Mouse (Mus musculus): ENCODE results near the gene Hacd3. TPM values are rescaled to one million over a fixed set of nuclear protein-coding genes. Genes with fewer than 3 reads are reported as not detected.
"Not testable (repeated sequence)": the region's sequence is repeated elsewhere in the genome, so short reads cannot be mapped to it uniquely, and the experiment has no call there.

Hacd3 gene
- polyA plus RNA-seq, 1 experiment = 153 TPM

GRCm38 (mm10) chr9:65017896-65018295, 3.6 kb downstream of the Hacd3 start:
- no peak for DNase-seq (ENCODE audit: extremely low spot score in 1 of 2, low spot score in 1 of 2)

GRCm38 (mm10) chr9:65016978-65017827, 4.3 kb downstream of the Hacd3 start:
- DNase-seq (ENCODE audit: extremely low spot score in 1 of 2, low spot score in 1 of 2) = no peak

DNA sequence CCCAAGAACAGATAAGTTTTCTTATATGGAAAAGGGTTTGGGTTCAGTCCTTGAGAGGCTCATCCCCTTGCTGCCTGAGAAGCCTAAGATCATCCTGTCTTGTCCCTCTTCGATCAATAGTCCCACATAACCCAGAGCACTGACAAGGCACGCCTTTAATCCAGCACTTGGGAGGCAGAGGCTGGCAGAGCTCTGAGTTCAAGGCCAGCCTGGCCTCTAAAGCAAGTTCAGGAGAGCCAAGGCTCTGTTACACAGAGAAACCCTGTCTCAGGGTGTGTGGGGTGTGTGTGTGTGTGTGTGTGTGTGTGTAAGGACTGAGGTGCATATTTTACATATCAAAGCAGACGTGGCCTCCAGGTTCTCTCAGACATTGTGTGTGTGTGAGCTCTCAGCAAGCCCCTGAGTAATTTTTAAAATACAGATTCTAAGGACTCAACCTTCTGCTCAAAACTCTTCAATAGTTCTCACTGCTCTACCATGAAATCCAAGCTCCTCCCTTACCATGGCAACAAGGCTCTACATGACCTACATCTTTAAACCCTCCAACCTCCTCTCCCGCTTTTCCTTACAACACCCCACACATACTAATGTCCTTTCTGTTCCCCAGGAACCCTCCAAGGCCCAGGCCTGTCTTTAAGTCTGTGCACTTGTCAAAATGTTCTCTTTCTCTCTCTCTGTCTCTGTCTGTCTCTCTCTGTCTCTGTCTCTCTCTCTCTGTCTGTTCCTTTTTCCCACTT, 5.1 kb downstream of the Hacd3 start:
- no peak for DNase-seq (ENCODE audit: extremely low spot score in 1 of 2, low spot score in 1 of 2)

DNA sequence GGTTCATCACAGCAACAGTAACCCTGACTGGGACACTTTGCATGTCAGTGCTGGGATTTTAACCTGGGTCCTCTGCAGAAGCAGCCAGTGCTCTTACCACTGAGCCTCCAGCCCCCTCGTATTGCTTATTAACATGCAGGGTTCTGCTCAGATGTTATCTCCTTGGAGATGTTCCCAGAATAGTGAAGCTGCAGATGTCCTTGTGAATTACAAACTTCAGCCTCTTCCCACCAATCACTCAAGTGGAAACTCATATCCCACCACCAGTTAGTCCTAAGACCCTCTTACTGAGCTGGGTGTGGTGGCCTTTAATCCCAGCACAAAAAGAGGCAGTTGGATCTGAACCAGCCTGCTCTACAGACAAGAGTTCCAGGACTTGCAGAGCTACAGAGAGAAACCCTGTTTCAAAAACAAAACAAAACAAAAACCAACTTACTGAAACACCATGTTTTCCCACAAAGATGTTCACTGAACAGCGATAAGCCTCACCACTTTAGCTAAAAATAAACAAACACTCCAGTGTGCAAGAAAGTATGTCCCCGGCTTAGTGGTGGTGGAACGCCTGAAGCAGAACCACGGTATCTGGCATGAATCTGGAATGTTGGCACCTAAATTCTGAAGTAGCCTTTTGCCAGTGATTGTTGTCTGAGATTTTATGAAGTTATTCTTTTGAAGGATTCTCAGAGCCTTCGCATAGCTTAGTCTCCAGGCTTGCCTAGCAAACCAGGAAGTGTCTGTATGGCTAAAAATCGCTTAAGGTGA, 5.9 kb downstream of the Hacd3 start:
- DNase-seq (ENCODE audit: extremely low spot score in 1 of 2, low spot score in 1 of 2) = no peak

- DNase-seq (ENCODE audit: extremely low spot score in 1 of 2, low spot score in 1 of 2) = no peak
These were observed 10.2 kb downstream of the Hacd3 start for GRCm38 (mm10) chr9:65011304-65011703.

GRCm38 (mm10) chr9:65010632-65011031, 10.9 kb downstream of the Hacd3 start:
- DNase-seq (ENCODE audit: extremely low spot score in 1 of 2, low spot score in 1 of 2) = no peak

DNA sequence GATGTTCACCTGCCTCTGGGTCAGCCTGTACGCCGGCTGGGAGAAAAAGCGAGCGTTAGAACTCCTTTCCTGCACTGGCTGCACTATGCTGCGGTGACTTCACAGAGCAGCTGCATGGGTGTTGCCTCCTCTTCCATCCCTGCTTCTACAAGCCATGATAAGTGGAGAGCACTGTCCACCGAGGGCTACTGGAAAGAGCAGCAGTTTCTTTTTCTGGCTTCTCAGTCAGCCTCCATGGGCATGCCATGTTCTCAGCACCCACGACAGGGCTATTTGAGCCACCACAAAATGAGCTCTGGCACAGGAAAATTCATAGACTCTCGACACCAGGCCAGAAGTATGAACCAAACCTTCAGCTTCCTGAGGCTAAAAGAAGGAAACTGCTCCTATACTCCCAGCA, 15.8 kb downstream of the Hacd3 start:
- no peak for DNase-seq (ENCODE audit: extremely low spot score in 1 of 2, low spot score in 1 of 2)

DNA sequence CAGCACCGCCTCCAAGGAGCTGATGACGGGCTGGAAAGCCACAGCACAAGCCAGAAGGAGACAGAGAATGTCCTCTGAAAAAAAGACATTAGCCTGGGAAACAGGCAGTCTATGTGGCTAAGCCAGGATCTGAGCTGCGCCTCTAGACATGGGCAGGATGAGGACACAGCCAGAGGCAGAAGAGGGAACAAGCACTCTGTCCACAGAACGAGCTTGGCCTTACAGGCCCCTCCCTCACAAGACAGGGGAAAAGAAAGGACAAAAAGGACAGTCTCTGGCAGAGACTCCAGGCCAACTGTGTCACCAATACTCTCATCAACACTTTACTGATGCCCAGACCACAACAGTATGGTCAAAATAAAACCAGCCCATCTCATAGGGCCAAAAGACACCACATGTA, 20.0 kb downstream of the Hacd3 start:
- no peak for DNase-seq (ENCODE audit: extremely low spot score in 1 of 2, low spot score in 1 of 2)

DNA sequence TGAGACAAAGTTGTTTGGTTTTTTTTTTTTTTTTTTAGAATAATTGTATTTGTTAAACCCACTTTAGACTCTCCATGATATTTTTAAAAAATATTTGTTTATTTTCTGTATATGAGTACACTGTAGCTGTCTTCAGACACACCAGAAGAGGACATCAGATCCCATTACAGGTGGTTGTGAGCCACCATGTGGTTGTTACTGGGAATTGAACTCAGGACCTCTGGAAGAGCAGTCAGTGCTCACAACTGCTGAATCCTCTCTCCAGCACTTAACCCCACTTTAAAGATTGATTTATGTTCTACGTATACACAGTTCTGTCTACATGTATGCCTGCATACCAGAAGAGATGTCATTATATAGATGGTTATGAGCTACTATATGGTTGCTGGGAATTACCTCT, 26.0 kb downstream of the Hacd3 start:
- DNase-seq (ENCODE audit: extremely low spot score in 1 of 2, low spot score in 1 of 2) = not testable (repeated sequence)

DNA sequence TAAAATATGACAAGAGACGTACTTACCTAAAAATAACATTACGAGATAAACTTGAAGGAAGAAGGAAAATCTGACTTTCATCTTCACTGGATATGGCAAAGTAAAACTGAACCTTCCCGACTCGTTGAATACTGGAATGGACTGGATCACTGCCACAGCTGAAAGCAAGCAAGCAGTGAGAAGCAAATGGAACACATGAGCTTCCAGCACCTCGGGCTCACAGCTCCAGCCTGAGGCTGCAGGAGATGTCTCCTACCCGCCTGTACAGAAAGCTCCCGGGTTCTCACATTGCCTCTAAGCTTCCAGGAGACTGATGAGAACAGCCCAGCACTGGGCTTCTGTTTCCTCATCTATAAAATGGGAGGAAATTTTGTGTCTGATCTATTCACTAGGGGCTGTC, 31.2 kb downstream of the Hacd3 start:
- peak in 1 of 2 experiments; percentile 22 for DNase-seq (ENCODE audit: extremely low spot score in 1 of 2, low spot score in 1 of 2)

- no peak for DNase-seq (ENCODE audit: extremely low spot score in 1 of 2, low spot score in 1 of 2)
These were observed 33.0 kb downstream of the Hacd3 start for GRCm38 (mm10) chr9:64988443-64988842.

DNA sequence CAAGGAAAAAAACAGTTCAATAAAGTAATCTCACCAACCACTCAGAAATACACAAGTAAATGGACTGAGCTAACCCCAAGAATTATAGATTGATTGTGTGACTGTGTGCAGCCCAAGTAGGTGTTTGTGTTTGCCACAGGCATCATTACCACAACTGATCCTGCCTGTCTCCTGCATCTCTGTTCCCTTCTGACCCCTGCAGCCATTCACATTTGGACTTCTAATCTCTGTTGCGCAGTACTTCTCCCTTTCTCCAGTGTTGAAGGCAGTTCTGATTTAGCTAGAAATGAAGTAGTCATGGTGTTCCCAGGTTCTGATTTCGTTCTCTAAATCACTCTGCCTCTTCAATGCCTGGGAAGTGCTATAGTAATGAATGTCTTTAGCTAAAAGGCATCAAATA, 33.8 kb downstream of the Hacd3 start:
- DNase-seq (ENCODE audit: extremely low spot score in 1 of 2, low spot score in 1 of 2) = no peak

DNA sequence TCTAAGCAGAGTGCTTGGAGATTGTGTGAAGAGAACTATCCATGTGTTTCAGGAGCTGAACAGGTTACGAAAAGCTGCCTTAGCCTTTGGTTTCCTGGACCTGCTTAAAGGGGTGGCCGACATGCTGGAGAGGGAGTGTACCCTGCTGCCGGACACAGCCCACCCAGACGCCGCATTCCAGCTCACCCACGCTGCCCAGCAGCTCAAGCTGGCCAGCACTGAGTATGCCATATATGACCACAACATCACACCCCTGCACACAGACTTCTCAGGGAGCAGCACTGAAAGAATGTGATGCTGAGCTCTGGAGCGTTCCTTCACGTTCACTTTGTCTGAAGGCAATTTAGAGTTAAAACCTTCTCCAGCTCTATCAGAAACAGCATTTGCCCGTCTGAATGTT, 35.7 kb downstream of the Hacd3 start:
- DNase-seq (ENCODE audit: extremely low spot score in 1 of 2, low spot score in 1 of 2) = no peak

DNA sequence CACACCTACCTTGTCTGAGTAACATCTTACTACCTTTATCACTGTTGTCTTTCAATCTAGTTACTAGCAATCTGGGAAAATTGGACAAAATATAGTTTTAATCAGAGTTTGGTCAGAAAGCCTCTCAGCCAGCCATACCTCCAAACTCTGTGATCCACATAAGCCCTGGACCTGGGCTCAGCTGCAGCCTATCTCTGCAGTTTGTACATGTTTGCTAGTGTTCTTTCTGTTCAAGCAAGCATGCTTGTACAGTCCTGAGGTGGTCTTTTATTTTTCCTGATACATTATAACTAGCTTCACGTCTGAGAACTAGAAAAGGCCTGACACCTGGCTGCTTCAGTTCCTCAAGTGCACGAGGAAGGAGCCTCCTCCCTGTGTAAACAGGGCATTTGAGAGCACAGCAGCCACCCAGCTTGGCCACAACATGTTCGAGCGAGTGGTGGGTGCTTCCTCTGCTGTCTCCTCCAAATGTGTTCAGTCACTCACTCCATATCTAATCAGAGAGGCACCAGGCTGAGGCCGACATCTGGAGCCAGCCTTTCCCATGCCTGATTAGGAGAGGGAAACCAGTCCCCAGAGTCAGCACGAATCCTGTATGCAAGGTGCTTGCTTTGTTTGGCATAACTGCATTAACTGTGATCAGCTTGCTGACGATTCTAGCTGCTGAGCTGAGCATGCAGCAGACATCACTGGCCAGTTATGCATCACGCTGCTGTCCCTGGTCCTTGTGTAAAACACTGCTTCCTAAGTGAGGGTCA, 36.3 kb downstream of the Hacd3 start:
- no peak for DNase-seq (ENCODE audit: extremely low spot score in 1 of 2, low spot score in 1 of 2)

DNA sequence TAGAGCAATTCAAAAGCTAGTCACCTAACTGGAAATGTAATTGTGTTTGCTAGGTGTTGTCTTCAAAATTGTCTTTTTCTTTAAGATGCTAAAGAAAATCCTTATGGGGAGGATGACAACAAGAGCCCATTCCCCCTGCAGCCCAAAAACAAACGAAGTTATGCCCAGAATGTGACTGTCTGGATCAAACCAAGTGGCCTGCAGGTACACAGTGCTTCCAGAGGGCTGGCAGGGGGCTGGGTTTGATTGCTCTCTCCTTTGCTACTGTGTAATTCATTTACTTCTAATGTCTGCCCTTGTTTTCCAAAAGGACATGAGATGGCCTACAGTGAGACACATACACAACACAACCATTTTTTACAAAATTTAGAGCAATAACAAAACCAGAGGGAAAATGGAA, 39.6 kb downstream of the Hacd3 start:
- no peak for DNase-seq (ENCODE audit: extremely low spot score in 1 of 2, low spot score in 1 of 2)

- DNase-seq (ENCODE audit: extremely low spot score in 1 of 2, low spot score in 1 of 2) = no peak
These were observed 40.9 kb downstream of the Hacd3 start for GRCm38 (mm10) chr9:64980548-64980947.

- no peak for DNase-seq (ENCODE audit: extremely low spot score in 1 of 2, low spot score in 1 of 2)
These were observed 60.5 kb downstream of the Hacd3 start for GRCm38 (mm10) chr9:64960978-64961320.

DNA sequence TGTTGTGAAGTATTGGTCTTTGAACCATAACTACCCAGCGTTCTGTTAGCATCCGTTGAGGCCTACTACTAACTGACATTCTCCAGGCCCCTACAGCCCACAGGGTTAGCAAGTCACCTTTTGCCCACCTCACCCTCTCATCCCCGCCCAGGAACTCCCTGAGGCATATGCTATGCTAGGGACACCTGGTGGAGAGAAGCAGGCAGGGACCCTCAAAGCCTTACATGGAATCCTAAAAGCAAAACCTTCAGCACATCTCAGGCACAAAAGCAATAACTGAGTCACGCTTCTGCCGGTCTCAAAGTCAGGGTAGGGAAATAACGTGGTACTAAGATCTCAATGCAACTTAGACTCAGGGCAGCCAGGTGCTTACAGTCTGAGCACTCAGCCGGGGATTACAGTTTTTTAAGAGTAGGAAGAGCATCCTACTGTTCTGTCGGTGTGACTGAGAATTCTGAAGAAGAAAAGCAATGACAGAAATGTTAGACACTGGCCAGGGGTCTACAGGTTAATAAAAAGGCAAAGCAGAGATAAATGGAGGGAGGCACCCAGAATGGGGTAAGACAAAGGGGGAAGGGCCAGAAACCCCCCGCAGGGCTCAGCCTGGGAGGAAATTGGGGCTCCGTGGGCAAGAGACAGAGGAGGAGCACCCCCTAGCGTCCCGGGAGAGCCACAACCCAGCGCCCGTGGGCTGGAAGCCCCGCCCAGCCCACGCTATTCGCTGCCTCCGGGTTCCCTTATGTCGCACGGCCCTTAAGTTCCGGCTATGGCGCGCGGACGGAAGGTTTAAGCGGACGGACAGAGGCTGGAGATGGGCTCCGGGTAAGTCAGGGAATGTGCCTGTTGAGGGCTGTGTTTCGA, 61.1 kb downstream of the Hacd3 start, which contains the start of gene Ints14:
Gene Ints14 (plus strand): TSS at position 789 of the 861 bp plus-strand sequence.
- DNase-seq (ENCODE audit: extremely low spot score in 1 of 2, low spot score in 1 of 2) = peak; percentile 86 to 98

- DNase-seq (ENCODE audit: extremely low spot score in 1 of 2, low spot score in 1 of 2) = no peak
These were observed 64.2 kb downstream of the Hacd3 start for GRCm38 (mm10) chr9:64957276-64957675.

DNA sequence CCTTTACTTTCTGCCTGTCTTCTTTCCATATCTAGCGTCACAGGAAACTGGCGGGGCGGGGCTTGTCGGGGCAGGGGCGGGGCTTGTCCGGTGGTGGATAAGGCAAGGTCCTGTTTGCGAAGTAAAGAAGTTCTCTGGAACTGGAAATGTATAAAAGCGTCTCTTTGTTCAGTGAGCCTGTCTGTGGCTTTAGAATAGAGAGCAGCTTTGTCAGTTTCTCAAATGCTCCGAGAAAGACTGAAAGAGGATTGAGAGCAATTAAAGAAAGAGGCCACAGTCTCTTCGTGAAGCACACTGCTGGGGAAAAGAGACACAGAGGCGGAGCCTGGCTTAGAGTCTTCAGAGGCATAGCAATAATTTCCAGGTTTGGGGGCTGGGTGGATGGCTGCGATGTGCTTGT, 65.2 kb downstream of the Hacd3 start:
- DNase-seq (ENCODE audit: extremely low spot score in 1 of 2, low spot score in 1 of 2) = peak in 1 of 2 experiments; percentile 28
